Mouse (Mus musculus): ENCODE results near the gene Tas1r1. TPM values are rescaled to one million over a fixed set of nuclear protein-coding genes. Genes with fewer than 3 reads are reported as not detected.
A peak's percentile ranks its signal among the peaks of the same experiment; 100 is the strongest.

The Tas1r1 gene
- polyA plus RNA-seq, 1 experiment from 2014 or later, result 1.2 TPM

DNA sequence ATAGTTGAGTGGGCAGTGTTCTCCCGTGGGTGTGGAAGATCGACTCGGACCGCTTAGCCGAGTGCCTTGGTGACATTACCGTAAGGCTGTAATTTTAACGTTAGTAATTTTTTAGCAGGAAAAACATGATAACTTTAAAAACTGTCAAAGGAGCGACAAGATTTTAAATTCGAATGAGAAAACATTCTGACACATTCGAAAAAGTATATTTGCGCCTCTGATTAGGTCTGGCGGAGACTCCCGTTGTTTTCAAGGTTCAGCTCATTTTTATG is 41.5 kb downstream of the Tas1r1 start:
- H3K27ac ChIP-seq (replicated peaks), result peak overlapping the region; percentile 91
- no peaks in the 10 kb centered on the region for H3K27me3 ChIP-seq
- peak overlapping the region; percentile 61 for H3K9ac ChIP-seq
- H3K4me2 ChIP-seq (replicated peaks), result peak overlapping the region; percentile 52
- H3K4me1 ChIP-seq, result peaks cover 27% of the 10 kb centered on the region
- 4% methylated on average over 13 of the region's 13 CpGs for WGBS
- H3K4me3 ChIP-seq (replicated peaks), result peak overlapping the region; percentile 93
- peaks cover 15% of the 10 kb centered on the region for H3K36me3 ChIP-seq
- ATAC-seq (ENCODE audit: insufficient number of reproducible peaks, low FRiP score, low TSS enrichment, low read depth), result no peak
- no peaks in the 10 kb centered on the region for H3K9me3 ChIP-seq (replicated peaks)

DNA sequence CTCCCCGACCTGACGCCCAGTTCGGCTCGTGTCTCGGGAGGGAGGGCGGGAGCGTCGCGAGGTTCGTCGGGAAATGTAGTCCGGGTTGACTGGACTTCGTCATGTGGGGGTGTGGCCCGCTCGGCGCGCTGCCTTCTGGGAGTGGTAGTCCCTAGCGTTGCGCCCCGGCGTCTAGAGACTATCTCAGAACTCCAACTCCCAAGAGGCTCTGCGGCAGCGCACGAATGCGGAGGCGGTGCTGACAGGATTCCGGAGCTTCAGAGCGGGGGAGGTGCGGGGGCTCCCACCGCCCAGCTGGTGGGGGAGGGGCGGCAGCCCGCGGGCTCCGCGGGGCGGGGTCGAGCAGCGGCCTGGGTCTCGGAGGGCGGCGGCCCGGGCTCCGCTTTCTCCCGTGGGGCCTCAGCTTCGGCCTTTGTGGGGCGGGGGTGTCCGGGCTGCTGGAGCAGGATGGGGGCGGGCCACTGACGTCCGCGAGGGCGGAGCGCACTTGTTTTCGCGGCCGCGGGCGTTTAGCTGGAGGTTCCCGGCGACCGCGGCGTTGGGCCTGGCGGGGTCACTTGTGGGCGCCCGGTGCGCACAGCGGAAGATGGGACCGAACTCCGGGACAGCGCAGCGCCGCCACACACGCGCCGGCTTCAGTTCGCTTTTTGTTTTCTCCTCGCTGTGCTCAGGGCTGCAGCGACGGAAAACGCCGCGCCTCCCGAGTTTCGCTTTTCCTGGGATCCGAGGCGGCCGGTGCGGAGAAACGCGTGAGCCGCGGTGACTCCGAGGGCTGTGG is 42.0 kb downstream of the Tas1r1 start, which contains the start of gene Phf13:
Phf13 (minus strand) TSS at position 86 of the 778 bp plus-strand sequence.
- Histone ChIP-seq H3K36me3 (peaks cover 20% of the 10 kb centered on the region), H3K4me2 (replicated peaks) (peak within 1 kb of the TSS; percentile 52), H3K27ac (replicated peaks) (peak within 1 kb of the TSS; percentile 91), H3K4me3 (replicated peaks) (peak within 1 kb of the TSS; percentile 93), H3K9me3 (replicated peaks) (no peaks in the 10 kb centered on the region), H3K9ac (peak within 1 kb of the TSS; percentile 93), H3K27me3 (no peaks in the 10 kb centered on the region), H3K4me1 (peaks cover 27% of the 10 kb centered on the region)
- ATAC-seq (ENCODE audit: insufficient number of reproducible peaks, low FRiP score, low TSS enrichment, low read depth), result peak; percentile 97
- WGBS, result under 1% methylated on average over 89 of the region's 94 CpGs

DNA sequence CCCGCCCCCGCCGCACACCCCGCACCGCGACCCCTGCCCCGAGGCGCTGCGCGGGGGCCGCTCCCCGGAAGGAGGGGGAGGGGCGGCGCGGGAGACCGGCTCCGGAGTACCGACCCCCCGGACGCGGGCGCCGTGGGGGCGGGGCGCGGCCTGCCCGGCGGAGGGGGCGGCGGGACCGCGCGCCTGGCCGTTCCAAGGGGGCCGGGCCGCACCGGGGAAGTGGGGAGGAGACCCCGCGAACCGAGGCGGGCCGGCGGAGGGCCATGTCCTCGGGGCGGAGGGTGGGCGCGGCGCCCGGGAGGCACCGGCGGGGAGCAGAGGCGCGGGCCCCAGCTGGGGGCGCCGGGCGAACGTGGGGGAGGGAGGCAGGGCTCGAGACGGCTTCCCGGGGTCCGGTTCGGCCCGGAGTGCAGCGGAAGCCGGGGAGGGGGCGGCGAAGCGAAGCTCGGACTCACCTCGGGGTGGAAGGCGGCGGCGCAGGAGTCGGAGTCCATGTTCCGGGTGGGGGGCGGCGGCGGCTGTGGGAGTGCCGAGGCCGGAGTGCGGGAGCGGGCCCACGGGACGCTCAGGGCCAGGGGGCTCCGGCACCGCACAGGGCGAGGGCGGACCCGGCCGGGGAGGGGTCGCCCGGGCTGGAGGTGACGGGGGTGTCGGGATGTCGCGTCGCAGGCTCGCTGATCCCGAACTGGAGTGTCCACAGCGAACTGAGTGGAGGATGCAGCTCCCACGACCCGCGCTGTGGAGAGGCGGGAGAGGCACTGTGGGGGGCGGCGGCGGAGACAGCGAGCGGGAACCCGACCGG is 42.8 kb downstream of the Tas1r1 start:
- Histone ChIP-seq H3K9me3 (replicated peaks) (no peaks in the 10 kb centered on the region), H3K4me3 (replicated peaks) (peak overlapping the region; percentile 93), H3K4me1 (peaks cover 27% of the 10 kb centered on the region), H3K27ac (replicated peaks) (peak overlapping the region; percentile 90), H3K27me3 (no peaks in the 10 kb centered on the region), H3K9ac (peak overlapping the region; percentile 93), H3K4me2 (replicated peaks) (peak overlapping the region; percentile 52), H3K36me3 (peaks cover 28% of the 10 kb centered on the region)
- WGBS, result under 1% methylated on average over 85 of the region's 111 CpGs
- peak; percentile 27 for ATAC-seq (ENCODE audit: insufficient number of reproducible peaks, low FRiP score, low TSS enrichment, low read depth)

DNA sequence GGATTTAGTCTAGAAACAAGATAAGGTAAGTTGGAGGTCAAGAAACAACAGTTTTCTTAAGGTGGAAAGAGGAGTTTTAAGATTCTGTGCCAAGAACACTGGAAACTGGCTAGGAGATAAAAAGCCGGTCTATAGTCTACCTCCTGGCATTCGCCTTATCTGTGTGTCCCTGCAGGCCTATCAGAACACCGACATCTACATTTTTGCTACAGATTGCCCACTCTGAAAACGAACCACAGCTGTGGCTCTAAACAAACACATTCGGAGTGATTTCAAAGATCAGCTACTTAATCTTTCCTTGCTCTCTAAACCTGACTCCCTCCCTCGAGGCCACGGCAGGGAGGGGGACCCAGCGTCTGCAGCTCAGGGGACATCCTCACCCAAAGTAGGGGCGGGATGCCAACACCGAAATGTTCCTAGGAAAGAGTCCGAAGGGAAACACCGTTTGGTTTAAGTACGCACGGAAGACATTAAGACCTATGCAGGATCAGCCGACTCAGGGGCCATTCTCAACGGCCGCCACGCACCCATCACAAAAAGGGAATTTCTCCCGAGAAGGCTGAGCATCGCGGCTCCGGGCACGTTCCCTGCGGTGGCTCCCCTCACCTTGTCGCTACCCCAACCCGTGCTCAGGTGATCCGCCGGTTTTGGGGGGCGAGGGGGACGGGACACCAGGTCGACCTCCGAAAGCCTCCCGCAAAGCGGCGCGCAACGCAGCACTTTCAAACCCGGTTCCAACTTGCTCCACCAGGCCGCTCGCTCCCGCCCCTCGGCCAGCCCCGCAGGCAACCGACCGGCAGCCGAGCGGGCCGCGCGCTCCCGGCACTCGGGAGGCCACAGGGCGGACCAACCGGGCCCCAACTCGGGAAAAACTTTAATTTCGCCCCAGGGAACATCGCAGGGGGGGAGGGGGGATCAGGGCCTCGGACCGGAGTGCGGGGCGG is 43.9 kb downstream of the Tas1r1 start:
- peak overlapping the region; percentile 52 for H3K4me2 ChIP-seq (replicated peaks)
- no peak for ATAC-seq (ENCODE audit: insufficient number of reproducible peaks, low FRiP score, low TSS enrichment, low read depth)
- peaks cover 31% of the 10 kb centered on the region for H3K4me1 ChIP-seq
- WGBS, result 2% methylated on average over 61 of the region's 61 CpGs
- H3K27ac ChIP-seq (replicated peaks), result peak overlapping the region; percentile 90
- peaks cover 39% of the 10 kb centered on the region for H3K36me3 ChIP-seq
- no peaks in the 10 kb centered on the region for H3K9me3 ChIP-seq (replicated peaks)
- no peaks in the 10 kb centered on the region for H3K27me3 ChIP-seq
- H3K4me3 ChIP-seq (replicated peaks), result peak overlapping the region; percentile 93
- H3K9ac ChIP-seq, result peak overlapping the region; percentile 93

DNA sequence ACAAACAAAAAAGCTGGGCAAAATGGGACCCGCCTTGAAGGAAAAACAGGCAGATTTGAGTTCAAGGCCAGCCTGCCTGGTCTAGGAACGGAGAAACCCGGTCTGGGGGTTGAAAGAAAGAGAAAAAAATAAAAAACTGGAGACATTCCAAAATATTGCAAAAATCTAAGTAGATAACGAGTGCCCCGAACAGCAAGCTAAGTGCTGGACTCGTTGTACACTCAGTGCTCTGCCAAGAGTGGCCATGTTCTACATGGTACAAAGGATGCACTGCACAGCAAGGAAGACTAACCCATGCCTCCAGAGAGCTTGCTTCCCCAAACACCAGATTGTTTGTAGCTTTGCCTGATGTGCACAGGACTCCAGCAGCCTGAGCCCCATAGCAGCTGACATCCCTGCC is 45.3 kb downstream of the Tas1r1 start:
- no peak overlapping the region for H3K4me2 ChIP-seq (replicated peaks)
- WGBS, result 67% methylated on average over 6 of the region's 6 CpGs
- ATAC-seq (ENCODE audit: insufficient number of reproducible peaks, low FRiP score, low TSS enrichment, low read depth), result no peak

DNA sequence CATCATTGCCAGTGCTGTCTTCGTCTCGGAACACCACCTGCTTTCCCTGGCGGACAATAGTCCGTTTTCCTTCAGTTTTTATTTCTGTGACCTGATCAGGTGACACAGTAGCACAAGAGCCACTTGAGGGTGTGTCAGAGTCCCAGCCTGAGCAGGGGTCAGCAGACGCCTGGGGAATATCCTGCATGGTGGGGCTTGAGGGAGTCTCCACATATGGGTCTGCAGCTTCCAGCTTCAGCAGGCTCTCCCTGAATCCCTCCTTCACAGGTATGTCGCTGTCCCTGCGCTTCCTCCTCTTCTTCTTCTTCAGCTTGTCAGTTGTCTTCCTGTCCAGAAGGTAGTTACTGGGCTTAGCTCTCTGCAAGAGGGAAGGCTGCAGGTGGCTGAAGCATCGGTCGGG is 46.3 kb downstream of the Tas1r1 start:
- 88% methylated on average over 9 of the region's 9 CpGs for WGBS

More for the DNA sequence above, 45.3 kb downstream of the Tas1r1 start:
- peaks cover 39% of the 10 kb centered on the region for H3K4me1 ChIP-seq
- H3K9ac ChIP-seq, result no peak overlapping the region
- no peak overlapping the region for H3K4me3 ChIP-seq (replicated peaks)
- no peaks in the 10 kb centered on the region for H3K9me3 ChIP-seq (replicated peaks)
- no peaks in the 10 kb centered on the region for H3K27me3 ChIP-seq
- no peak overlapping the region for H3K27ac ChIP-seq (replicated peaks)
- H3K36me3 ChIP-seq, result peaks cover 39% of the 10 kb centered on the region

DNA sequence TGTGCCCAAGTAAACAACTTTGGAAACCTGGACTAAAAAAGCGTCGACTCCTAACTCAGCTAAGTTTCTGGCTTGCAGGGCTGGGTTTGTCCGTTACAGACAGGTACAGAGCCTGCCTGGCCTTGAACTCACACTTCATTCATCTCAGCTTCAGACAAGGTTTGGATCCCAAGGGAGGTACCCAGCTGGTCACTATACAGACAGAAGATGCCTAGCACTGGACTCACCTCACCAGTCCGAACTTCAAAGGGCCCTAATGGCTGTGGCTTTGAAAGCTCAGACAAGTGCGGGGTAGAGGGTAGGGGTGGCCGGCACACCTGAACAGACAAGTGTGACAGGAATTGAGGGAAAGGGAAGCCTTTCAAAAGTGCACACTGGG is 49.3 kb downstream of the Tas1r1 start:
- WGBS, result 27% methylated on average over 6 of the region's 6 CpGs
- Histone ChIP-seq H3K9ac (peak overlapping the region; percentile 91), H3K9me3 (replicated peaks) (no peaks in the 10 kb centered on the region), H3K4me3 (replicated peaks) (peak overlapping the region; percentile 65), H3K27me3 (no peaks in the 10 kb centered on the region), H3K4me1 (peaks cover 51% of the 10 kb centered on the region), H3K36me3 (peaks cover 42% of the 10 kb centered on the region), H3K27ac (replicated peaks) (peak overlapping the region; percentile 88; the same call in 1 of the 2 replicates), H3K4me2 (replicated peaks) (peak overlapping the region; percentile 81)
- ATAC-seq (ENCODE audit: insufficient number of reproducible peaks, low FRiP score, low TSS enrichment, low read depth), result no peak

More for the DNA sequence above, 46.3 kb downstream of the Tas1r1 start:
- Histone ChIP-seq H3K9ac (no peak overlapping the region), H3K27me3 (no peaks in the 10 kb centered on the region), H3K4me1 (peaks cover 41% of the 10 kb centered on the region), H3K9me3 (replicated peaks) (no peaks in the 10 kb centered on the region), H3K4me2 (replicated peaks) (no peak overlapping the region), H3K27ac (replicated peaks) (no peak overlapping the region), H3K36me3 (peaks cover 39% of the 10 kb centered on the region), H3K4me3 (replicated peaks) (no peak overlapping the region)
- ATAC-seq (ENCODE audit: insufficient number of reproducible peaks, low FRiP score, low TSS enrichment, low read depth), result no peak

DNA sequence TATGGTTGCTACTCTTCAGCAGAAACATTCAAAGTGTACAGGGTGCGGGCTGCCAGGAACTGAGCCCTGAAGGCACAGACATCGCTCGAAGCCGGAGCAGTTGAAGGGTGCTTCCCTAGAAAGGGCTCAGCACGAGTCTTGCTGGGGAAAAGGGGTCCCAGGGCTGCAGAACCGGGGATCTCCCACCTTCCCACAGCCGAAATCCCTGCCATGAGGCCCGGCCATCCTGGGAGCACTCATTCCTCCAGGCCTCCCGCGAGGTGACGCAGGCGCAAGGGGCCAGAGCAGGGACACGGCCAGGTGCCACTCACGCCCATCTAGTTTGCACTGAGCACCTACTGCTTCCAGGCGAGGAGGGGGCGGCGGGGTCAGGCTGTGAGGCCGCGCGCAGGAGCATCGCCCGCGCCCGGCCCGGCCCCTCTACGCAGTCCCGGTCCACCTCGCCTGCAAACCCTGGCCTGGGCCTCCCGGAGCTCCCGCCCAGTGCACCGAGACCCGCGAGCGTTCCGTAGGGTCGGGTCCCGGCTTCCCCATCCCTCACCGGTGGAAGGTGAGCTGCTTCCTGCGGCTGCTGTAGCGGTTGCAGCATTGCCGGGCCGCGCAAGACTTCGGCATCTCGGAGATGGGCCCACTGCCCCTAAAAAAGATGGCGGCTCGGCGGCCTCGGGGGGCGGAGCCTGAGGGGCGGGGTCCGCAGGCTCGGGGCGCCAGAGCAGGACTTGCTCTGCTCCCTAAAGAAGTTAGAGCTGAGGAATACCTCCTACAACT is 49.8 kb downstream of the Tas1r1 start, which contains the start of gene Thap3:
Thap3 (minus strand) TSS at position 656 of the 768 bp plus-strand sequence.
- peaks cover 44% of the 10 kb centered on the region for H3K36me3 ChIP-seq
- ATAC-seq (ENCODE audit: insufficient number of reproducible peaks, low FRiP score, low TSS enrichment, low read depth), result peak; percentile 77

DNA sequence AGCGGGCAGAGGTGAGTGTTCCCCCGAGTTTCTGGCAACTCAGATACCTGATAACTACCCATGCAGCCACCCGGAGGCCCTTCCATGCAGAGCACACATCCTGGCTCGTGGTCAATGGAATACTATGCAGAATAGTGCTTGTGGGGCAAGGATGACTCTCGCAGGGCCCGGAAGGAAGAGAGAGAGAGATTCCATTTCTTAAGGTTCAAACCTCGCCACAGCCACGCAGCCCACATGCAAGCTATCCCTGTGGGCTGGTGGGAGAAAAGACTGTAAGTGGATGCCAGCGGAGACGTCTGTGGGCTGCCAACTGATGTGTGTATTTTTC is 50.4 kb downstream of the Tas1r1 start:
- 18% methylated on average over 10 of the region's 10 CpGs for WGBS
- H3K27me3 ChIP-seq, result no peaks in the 10 kb centered on the region
- peak overlapping the region; percentile 91 for H3K9ac ChIP-seq
- peak overlapping the region; percentile 88 for H3K27ac ChIP-seq (replicated peaks)
- H3K4me3 ChIP-seq (replicated peaks), result peak overlapping the region; percentile 65
- H3K4me1 ChIP-seq, result peaks cover 43% of the 10 kb centered on the region
- peaks cover 44% of the 10 kb centered on the region for H3K36me3 ChIP-seq
- peak overlapping the region; percentile 81 for H3K4me2 ChIP-seq (replicated peaks)
- no peaks in the 10 kb centered on the region for H3K9me3 ChIP-seq (replicated peaks)
- ATAC-seq (ENCODE audit: insufficient number of reproducible peaks, low FRiP score, low TSS enrichment, low read depth), result no peak

More for the DNA sequence above, 49.8 kb downstream of the Tas1r1 start, which contains the start of gene Thap3:
- Histone ChIP-seq H3K9me3 (replicated peaks) (no peaks in the 10 kb centered on the region), H3K27ac (replicated peaks) (peak within 1 kb of the TSS; percentile 88), H3K4me3 (replicated peaks) (peak within 1 kb of the TSS; percentile 65), H3K4me1 (peaks cover 48% of the 10 kb centered on the region), H3K27me3 (no peaks in the 10 kb centered on the region), H3K4me2 (replicated peaks) (peak within 1 kb of the TSS; percentile 81), H3K9ac (peak within 1 kb of the TSS; percentile 91)
- WGBS, result under 1% methylated on average over 54 of the region's 54 CpGs

DNA sequence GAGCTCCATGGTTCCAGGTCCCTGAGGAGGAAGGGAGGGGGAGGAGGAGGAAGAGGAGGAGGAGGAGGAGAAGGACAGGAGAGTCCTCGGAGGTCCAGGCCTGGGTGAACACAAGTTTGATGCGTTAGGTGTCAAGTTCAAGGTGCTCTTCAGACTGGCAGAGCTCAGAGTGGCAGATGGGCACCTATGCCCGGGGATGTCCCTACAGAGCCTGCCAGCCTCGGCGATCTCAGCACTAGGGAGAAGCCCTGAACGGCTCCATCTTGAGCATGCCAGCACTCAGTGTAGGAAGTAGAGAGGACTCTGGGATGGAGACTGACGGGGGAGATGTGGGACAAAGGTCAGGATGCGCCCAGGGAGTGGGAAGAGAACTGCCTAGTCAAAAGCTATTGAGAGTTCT is 51.7 kb downstream of the Tas1r1 start:
- WGBS, result 61% methylated on average over 8 of the region's 8 CpGs
- ATAC-seq (ENCODE audit: insufficient number of reproducible peaks, low FRiP score, low TSS enrichment, low read depth), result no peak

More for the DNA sequence above, 51.7 kb downstream of the Tas1r1 start:
- Histone ChIP-seq H3K4me1 (peaks cover 43% of the 10 kb centered on the region), H3K27me3 (no peaks in the 10 kb centered on the region), H3K9me3 (replicated peaks) (no peaks in the 10 kb centered on the region), H3K36me3 (peaks cover 36% of the 10 kb centered on the region), H3K27ac (replicated peaks) (no peak overlapping the region), H3K4me3 (replicated peaks) (no peak overlapping the region), H3K9ac (no peak overlapping the region), H3K4me2 (replicated peaks) (no peak overlapping the region)
